Mouse (Mus musculus): ENCODE data around the gene Tcta.

GRCm38 (mm10) chr9:108274476-108275330 is 31.3 kb downstream of the Tcta start:
- TF ChIP-seq GATA1 (IDR thresholded peaks at IDR 0.05; ENCODE audit: borderline replicate concordance, low read length) (no peak), FLI1 (IDR thresholded peaks at IDR 0.05; ENCODE audit: low read length) (no peak)

Data from megakaryocyte, embryonic 14.5 days (primary cell).